Mouse (Mus musculus): Measurements from ENCODE around the gene Cgref1.

Gene Cgref1

DNA sequence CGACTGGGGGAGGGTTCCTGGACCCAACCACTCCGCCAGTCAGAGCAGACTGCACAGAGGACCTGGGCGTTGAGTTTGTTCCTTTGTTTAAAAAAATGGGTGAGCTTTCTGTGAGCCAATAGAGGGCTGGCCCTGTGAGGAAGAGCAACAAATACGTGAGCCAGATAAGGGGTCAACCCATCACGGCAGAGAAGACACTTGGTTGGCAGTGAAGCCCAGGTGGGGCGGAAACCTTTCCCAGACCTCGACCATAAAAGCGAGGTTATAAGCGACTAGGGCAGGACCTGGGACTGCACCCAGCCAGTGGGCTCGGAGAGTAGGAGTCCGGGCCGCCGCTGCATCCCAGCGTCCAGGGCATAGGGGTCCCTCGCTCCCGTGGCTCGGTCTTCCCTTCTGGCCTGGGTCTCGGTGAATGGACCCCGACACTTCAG is 58.0 kb downstream of the Cgref1 start:
- in situ Hi-C loops (cut with MboI, MseI): loop anchor here (5.0 kb wide), 1 partner anchor 65 kb away; no protein-coding TSS in a partner anchor

DNA sequence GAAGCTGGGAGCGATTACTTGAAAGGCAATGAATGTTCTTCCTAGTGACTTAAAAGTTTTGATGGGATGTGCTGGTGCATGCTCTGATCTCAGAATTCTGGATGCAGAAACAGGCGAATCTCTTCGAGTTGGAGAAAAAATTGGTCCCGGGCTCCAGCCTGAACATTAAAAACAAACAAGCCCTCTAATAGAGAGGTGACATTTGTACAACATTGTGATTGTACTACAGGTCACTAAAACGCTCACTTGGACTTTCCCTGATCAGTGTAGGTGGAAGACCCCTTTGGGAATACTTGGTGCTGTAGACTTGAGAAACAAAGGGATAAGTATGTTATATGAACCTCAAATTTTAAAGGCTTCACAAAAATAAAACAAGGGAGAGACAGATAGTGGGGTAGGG is 58.7 kb downstream of the Cgref1 start:
- in situ Hi-C loops (cut with MboI, MseI): loop anchor here (5.0 kb wide), 1 partner anchor 66 kb away; no protein-coding TSS in a partner anchor

DNA sequence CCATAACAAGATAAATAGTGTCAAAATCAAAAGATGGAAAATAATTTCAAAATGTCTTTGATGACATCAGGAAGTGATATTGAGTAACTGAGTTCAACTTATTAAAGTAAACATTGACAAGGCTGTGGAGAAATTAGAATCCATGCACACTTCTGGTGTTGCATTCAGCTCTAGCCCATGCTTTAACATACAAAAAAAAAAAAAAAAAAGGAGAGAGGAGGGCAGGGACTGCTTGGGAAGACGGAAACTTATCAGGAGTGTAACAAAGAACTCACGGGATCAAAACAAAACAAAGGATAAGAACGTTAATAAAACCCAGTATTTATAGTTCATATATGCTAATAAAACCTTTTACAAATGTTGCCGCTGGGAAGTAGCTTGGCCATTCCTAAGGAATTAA is 59.2 kb downstream of the Cgref1 start:
- in situ Hi-C loops (cut with MboI, MseI): loop anchor here (5.0 kb wide), 1 partner anchor 66 kb away; no protein-coding TSS in a partner anchor
